Mouse (Mus musculus): ENCODE results near the gene Ttc28. TPM values are rescaled to one million over a fixed set of nuclear protein-coding genes. Genes with fewer than 3 reads are reported as not detected.

The Ttc28 gene
- total RNA-seq, 1 experiment = 5.8 TPM

GRCm38 (mm10) chr5:111228302-111229040, 348.9 kb downstream of the Ttc28 start:
- H3K36me3 ChIP-seq (ENCODE audit: control insufficient read depth, insufficient read depth, low read length, poor library complexity, severe bottlenecking) = no peaks in the 10 kb centered on the region
- H3K27ac ChIP-seq (ENCODE audit: insufficient read depth, low read depth, low read length, poor library complexity, severe bottlenecking) = no peak overlapping the region
- H3K4me1 ChIP-seq (ENCODE audit: control insufficient read depth in 2 of 2, insufficient read depth in 2 of 2, low read length in 2 of 2, poor library complexity in 1 of 2) = peaks cover 0 to 2% of the 10 kb centered on the region in 2 experiments; a peak in 1 of 4 replicates
- no peak for DNase-seq (ENCODE audit: low read depth, low spot score)
- in situ Hi-C loops (cut with MboI; ENCODE audit: low sequenced_read_pairs in 2 of 2, unreplicated experiment in 2 of 2) = no loop called here
- no peak overlapping the region for H3K4me3 ChIP-seq (ENCODE audit: insufficient read depth in 1 of 2, low read depth in 1 of 2, low read length in 2 of 2, poor library complexity in 1 of 2, severe bottlenecking in 1 of 2)
- no peak overlapping the region for H3K9ac ChIP-seq (ENCODE audit: insufficient read depth, low read depth, low read length, poor library complexity, severe bottlenecking)
- H3K9me3 ChIP-seq (ENCODE audit: control insufficient read depth, insufficient read depth, low read depth, low read length) = no peaks in the 10 kb centered on the region
- TF ChIP-seq CHD2 (IDR thresholded peaks at IDR 0.05; ENCODE audit: low read depth, low read length) (no peak), MAFK (IDR thresholded peaks at IDR 0.05; ENCODE audit: insufficient read depth, low read depth, low read length) (no peak), HCFC1 (IDR thresholded peaks at IDR 0.05; ENCODE audit: borderline replicate concordance, insufficient read depth, low read length) (no peak)

DNA sequence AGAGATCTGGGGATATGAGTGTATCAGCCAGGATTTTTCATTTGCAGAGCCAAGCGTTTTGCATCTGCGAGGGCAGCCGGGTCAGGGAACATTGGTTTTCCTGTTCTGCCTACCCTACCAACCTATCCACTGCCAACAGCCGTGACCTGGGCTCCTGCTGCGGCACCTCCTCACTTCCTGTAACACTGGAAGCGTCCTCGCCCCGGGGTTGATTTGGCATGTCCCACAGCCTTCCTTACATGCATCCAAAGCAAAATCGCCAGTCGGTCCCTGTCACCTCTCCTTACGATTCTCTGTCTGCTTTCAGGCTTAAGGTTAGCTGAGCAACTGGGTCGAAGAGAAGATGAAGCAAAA, 349.4 kb downstream of the Ttc28 start:
- Histone ChIP-seq H3K4me1 (ENCODE audit: control insufficient read depth in 2 of 2, insufficient read depth in 2 of 2, low read length in 2 of 2, poor library complexity in 1 of 2) (peaks cover 0 to 2% of the 10 kb centered on the region in 2 experiments; a peak in 1 of 4 replicates), H3K27ac (ENCODE audit: insufficient read depth, low read depth, low read length, poor library complexity, severe bottlenecking) (no peak overlapping the region), H3K9ac (ENCODE audit: insufficient read depth, low read depth, low read length, poor library complexity, severe bottlenecking) (no peak overlapping the region), H3K36me3 (ENCODE audit: control insufficient read depth, insufficient read depth, low read length, poor library complexity, severe bottlenecking) (no peaks in the 10 kb centered on the region), H3K9me3 (ENCODE audit: control insufficient read depth, insufficient read depth, low read depth, low read length) (no peaks in the 10 kb centered on the region), H3K4me3 (ENCODE audit: insufficient read depth in 1 of 2, low read depth in 1 of 2, low read length in 2 of 2, poor library complexity in 1 of 2, severe bottlenecking in 1 of 2) (no peak overlapping the region)
- DNase-seq (ENCODE audit: low read depth, low spot score) = no peak
- no peak for TF ChIP-seq HCFC1 (IDR thresholded peaks at IDR 0.05; ENCODE audit: borderline replicate concordance, insufficient read depth, low read length)
- no peak for TF ChIP-seq MAFK (IDR thresholded peaks at IDR 0.05; ENCODE audit: insufficient read depth, low read depth, low read length)
- no peak for TF ChIP-seq CHD2 (IDR thresholded peaks at IDR 0.05; ENCODE audit: low read depth, low read length)
- in situ Hi-C loops (cut with MboI; ENCODE audit: low sequenced_read_pairs in 2 of 2, unreplicated experiment in 2 of 2) = no loop called here

GRCm38 (mm10) chr5:111229671-111230070, 350.1 kb downstream of the Ttc28 start:
- in situ Hi-C loops (cut with MboI; ENCODE audit: low sequenced_read_pairs in 2 of 2, unreplicated experiment in 2 of 2) = no loop called here
- no peak for DNase-seq (ENCODE audit: low read depth, low spot score)
- Histone ChIP-seq H3K9ac (ENCODE audit: insufficient read depth, low read depth, low read length, poor library complexity, severe bottlenecking) (no peak overlapping the region), H3K9me3 (ENCODE audit: control insufficient read depth, insufficient read depth, low read depth, low read length) (no peaks in the 10 kb centered on the region), H3K4me3 (ENCODE audit: insufficient read depth in 1 of 2, low read depth in 1 of 2, low read length in 2 of 2, poor library complexity in 1 of 2, severe bottlenecking in 1 of 2) (no peak overlapping the region), H3K27ac (ENCODE audit: insufficient read depth, low read depth, low read length, poor library complexity, severe bottlenecking) (no peak overlapping the region), H3K36me3 (ENCODE audit: control insufficient read depth, insufficient read depth, low read length, poor library complexity, severe bottlenecking) (no peaks in the 10 kb centered on the region), H3K4me1 (ENCODE audit: control insufficient read depth in 2 of 2, insufficient read depth in 2 of 2, low read length in 2 of 2, poor library complexity in 1 of 2) (peaks cover 0 to 2% of the 10 kb centered on the region in 2 experiments; a peak in 1 of 4 replicates)
- TF ChIP-seq ZNF384 (IDR thresholded peaks at IDR 0.05; ENCODE audit: low read depth, low read length) = no peak
- no peak for TF ChIP-seq ZC3H11A (IDR thresholded peaks at IDR 0.05; ENCODE audit: borderline replicate concordance, low read depth, low read length)
- TF ChIP-seq CHD2 (IDR thresholded peaks at IDR 0.05; ENCODE audit: low read depth, low read length) = no peak
- TF ChIP-seq MAFK (IDR thresholded peaks at IDR 0.05; ENCODE audit: insufficient read depth, low read depth, low read length) = no peak
- TF ChIP-seq HCFC1 (IDR thresholded peaks at IDR 0.05; ENCODE audit: borderline replicate concordance, insufficient read depth, low read length) = no peak

GRCm38 (mm10) chr5:111231044-111231443, 351.4 kb downstream of the Ttc28 start:
- no peak overlapping the region for H3K27ac ChIP-seq (ENCODE audit: insufficient read depth, low read depth, low read length, poor library complexity, severe bottlenecking)

More at GRCm38 (mm10) chr5:111231044-111231443, 351.4 kb downstream of the Ttc28 start:
- TF ChIP-seq HCFC1 (IDR thresholded peaks at IDR 0.05; ENCODE audit: borderline replicate concordance, insufficient read depth, low read length) (no peak), ZNF384 (IDR thresholded peaks at IDR 0.05; ENCODE audit: low read depth, low read length) (no peak), ZC3H11A (IDR thresholded peaks at IDR 0.05; ENCODE audit: borderline replicate concordance, low read depth, low read length) (no peak), CHD2 (IDR thresholded peaks at IDR 0.05; ENCODE audit: low read depth, low read length) (no peak), MAFK (IDR thresholded peaks at IDR 0.05; ENCODE audit: insufficient read depth, low read depth, low read length) (no peak)
- Histone ChIP-seq H3K9me3 (ENCODE audit: control insufficient read depth, insufficient read depth, low read depth, low read length) (no peaks in the 10 kb centered on the region), H3K4me1 (ENCODE audit: control insufficient read depth in 2 of 2, insufficient read depth in 2 of 2, low read length in 2 of 2, poor library complexity in 1 of 2) (peaks cover 0 to 2% of the 10 kb centered on the region in 2 experiments; a peak in 1 of 4 replicates), H3K36me3 (ENCODE audit: control insufficient read depth, insufficient read depth, low read length, poor library complexity, severe bottlenecking) (no peaks in the 10 kb centered on the region), H3K9ac (ENCODE audit: insufficient read depth, low read depth, low read length, poor library complexity, severe bottlenecking) (no peak overlapping the region), H3K4me3 (ENCODE audit: insufficient read depth in 1 of 2, low read depth in 1 of 2, low read length in 2 of 2, poor library complexity in 1 of 2, severe bottlenecking in 1 of 2) (no peak overlapping the region)
- no peak for DNase-seq (ENCODE audit: low read depth, low spot score)
- in situ Hi-C loops (cut with MboI; ENCODE audit: low sequenced_read_pairs in 2 of 2, unreplicated experiment in 2 of 2) = no loop called here
